Mouse (Mus musculus) NIH3T3 (cell line): ENCODE measurements around the gene Rab3ip.
A peak's percentile ranks its signal among the peaks of the same experiment; 100 is the strongest.

Source experiments
- DNase-seq: peaks from one replicate; pipeline ENCODE4 v3.0.0-alpha.2; 2012; ENCODE audit warnings: low read depth

The Rab3ip gene

GRCm38 (mm10) chr10:116950009-116950769 lies at the start of gene Rab3ip:
TSS of gene Rab3ip (minus strand) at chr10:116950769.
- peak; percentile 97 for DNase-seq

- peak; percentile 54 for DNase-seq
These were observed 48.3 kb upstream of the Rab3ip start for GRCm38 (mm10) chr10:116998716-116999455.

GRCm38 (mm10) chr10:116996236-116996600 lies 45.6 kb upstream of the Rab3ip start:
- peak; percentile 80 for DNase-seq

GRCm38 (mm10) chr10:116995584-116996235 lies 45.1 kb upstream of the Rab3ip start:
- DNase-seq = peak; percentile 91

GRCm38 (mm10) chr10:116995162-116995561 lies 44.6 kb upstream of the Rab3ip start:
- peak; percentile 59 for DNase-seq

GRCm38 (mm10) chr10:116993971-116994370 lies 43.4 kb upstream of the Rab3ip start:
- peak; percentile 56 for DNase-seq

- no peak for DNase-seq
These were observed 35.9 kb upstream of the Rab3ip start, which contains the start of gene Best3 for GRCm38 (mm10) chr10:116986264-116987082. TSS of gene Best3 (plus strand) at chr10:116986314.

- DNase-seq = no peak
These were observed 34.3 kb upstream of the Rab3ip start for GRCm38 (mm10) chr10:116984836-116985235.

GRCm38 (mm10) chr10:116982526-116982925 lies 32.0 kb upstream of the Rab3ip start:
- peak; percentile 46 for DNase-seq

GRCm38 (mm10) chr10:116980888-116981287 lies 30.3 kb upstream of the Rab3ip start:
- DNase-seq = peak; percentile 60

- DNase-seq = no peak
These were observed 29.7 kb upstream of the Rab3ip start for GRCm38 (mm10) chr10:116980273-116980672.

GRCm38 (mm10) chr10:116978841-116979240 lies 28.3 kb upstream of the Rab3ip start:
- DNase-seq = no peak

GRCm38 (mm10) chr10:116977858-116978257 lies 27.3 kb upstream of the Rab3ip start:
- no peak for DNase-seq

- DNase-seq = no peak
These were observed 26.9 kb upstream of the Rab3ip start for GRCm38 (mm10) chr10:116977455-116977854.

- no peak for DNase-seq
These were observed 21.9 kb upstream of the Rab3ip start, which contains the start of gene Gm10271 for GRCm38 (mm10) chr10:116972509-116972908. TSS of gene Gm10271 (minus strand) at chr10:116972609.

GRCm38 (mm10) chr10:116968741-116969140 lies 18.2 kb upstream of the Rab3ip start:
- DNase-seq = peak; percentile 56

- DNase-seq = no peak
These were observed 15.5 kb upstream of the Rab3ip start for GRCm38 (mm10) chr10:116966065-116966464.

- peak; percentile 83 for DNase-seq
These were observed 14.7 kb upstream of the Rab3ip start for GRCm38 (mm10) chr10:116965297-116965696.

- no peak for DNase-seq
These were observed 14.0 kb upstream of the Rab3ip start for GRCm38 (mm10) chr10:116964571-116964970.

- DNase-seq = no peak
These were observed 13.5 kb upstream of the Rab3ip start for GRCm38 (mm10) chr10:116964084-116964483.

- DNase-seq = no peak
These were observed 12.2 kb upstream of the Rab3ip start for GRCm38 (mm10) chr10:116962803-116963202.

GRCm38 (mm10) chr10:116962152-116962551 lies 11.6 kb upstream of the Rab3ip start:
- no peak for DNase-seq
